Mouse (Mus musculus): Measurements from ENCODE around the gene Pakap.

Gene Pakap

GRCm38 (mm10) chr4:57625756-57626155 is 57.8 kb downstream of the Pakap start:
- no peak for DNase-seq (ENCODE audit: low read depth, low spot score)
- H3K27me3 ChIP-seq (ENCODE audit: control insufficient read depth, insufficient read depth, low read length, poor library complexity, severe bottlenecking), result no peaks in the 10 kb centered on the region
- no peaks in the 10 kb centered on the region for H3K36me3 ChIP-seq (ENCODE audit: control insufficient read depth, insufficient read depth, low read length, poor library complexity, severe bottlenecking)

GRCm38 (mm10) chr4:57626921-57627320 is 58.9 kb downstream of the Pakap start:
- no peak for DNase-seq (ENCODE audit: low read depth, low spot score)
- Histone ChIP-seq H3K36me3 (ENCODE audit: control insufficient read depth, insufficient read depth, low read length, poor library complexity, severe bottlenecking) (no peaks in the 10 kb centered on the region), H3K27me3 (ENCODE audit: control insufficient read depth, insufficient read depth, low read length, poor library complexity, severe bottlenecking) (no peaks in the 10 kb centered on the region)

GRCm38 (mm10) chr4:57632386-57632785 is 64.4 kb downstream of the Pakap start:
- no peak for DNase-seq (ENCODE audit: low read depth, low spot score)
- no peaks in the 10 kb centered on the region for H3K36me3 ChIP-seq (ENCODE audit: control insufficient read depth, insufficient read depth, low read length, poor library complexity, severe bottlenecking)
- H3K27me3 ChIP-seq (ENCODE audit: control insufficient read depth, insufficient read depth, low read length, poor library complexity, severe bottlenecking), result no peaks in the 10 kb centered on the region

GRCm38 (mm10) chr4:57633052-57633451 is 65.1 kb downstream of the Pakap start:
- no peak for DNase-seq (ENCODE audit: low read depth, low spot score)
- no peaks in the 10 kb centered on the region for H3K27me3 ChIP-seq (ENCODE audit: control insufficient read depth, insufficient read depth, low read length, poor library complexity, severe bottlenecking)
- H3K36me3 ChIP-seq (ENCODE audit: control insufficient read depth, insufficient read depth, low read length, poor library complexity, severe bottlenecking), result no peaks in the 10 kb centered on the region

GRCm38 (mm10) chr4:57634956-57635355 is 67.0 kb downstream of the Pakap start:
- DNase-seq (ENCODE audit: low read depth, low spot score), result no peak
- Histone ChIP-seq H3K27me3 (ENCODE audit: control insufficient read depth, insufficient read depth, low read length, poor library complexity, severe bottlenecking) (no peaks in the 10 kb centered on the region), H3K36me3 (ENCODE audit: control insufficient read depth, insufficient read depth, low read length, poor library complexity, severe bottlenecking) (no peaks in the 10 kb centered on the region)

GRCm38 (mm10) chr4:57636782-57637482 is 69.0 kb downstream of the Pakap start:
- H3K27me3 ChIP-seq (ENCODE audit: control insufficient read depth, insufficient read depth, low read length, poor library complexity, severe bottlenecking), result no peaks in the 10 kb centered on the region
- no peaks in the 10 kb centered on the region for H3K36me3 ChIP-seq (ENCODE audit: control insufficient read depth, insufficient read depth, low read length, poor library complexity, severe bottlenecking)
- DNase-seq (ENCODE audit: low read depth, low spot score), result no peak

GRCm38 (mm10) chr4:57637636-57638386 is 69.8 kb downstream of the Pakap start:
- Histone ChIP-seq H3K36me3 (ENCODE audit: control insufficient read depth, insufficient read depth, low read length, poor library complexity, severe bottlenecking) (no peaks in the 10 kb centered on the region), H3K27me3 (ENCODE audit: control insufficient read depth, insufficient read depth, low read length, poor library complexity, severe bottlenecking) (no peaks in the 10 kb centered on the region)
- DNase-seq (ENCODE audit: low read depth, low spot score), result no peak

- Histone ChIP-seq H3K36me3 (ENCODE audit: control insufficient read depth, insufficient read depth, low read length, poor library complexity, severe bottlenecking) (no peaks in the 10 kb centered on the region), H3K27me3 (ENCODE audit: control insufficient read depth, insufficient read depth, low read length, poor library complexity, severe bottlenecking) (no peaks in the 10 kb centered on the region)
- DNase-seq (ENCODE audit: low read depth, low spot score), result no peak
Observed at GRCm38 (mm10) chr4:57638941-57639340, 71.0 kb downstream of the Pakap start.

- no peaks in the 10 kb centered on the region for H3K27me3 ChIP-seq (ENCODE audit: control insufficient read depth, insufficient read depth, low read length, poor library complexity, severe bottlenecking)
- DNase-seq (ENCODE audit: low read depth, low spot score), result no peak
- H3K36me3 ChIP-seq (ENCODE audit: control insufficient read depth, insufficient read depth, low read length, poor library complexity, severe bottlenecking), result no peaks in the 10 kb centered on the region
Observed at GRCm38 (mm10) chr4:57640222-57640621, 72.2 kb downstream of the Pakap start.

GRCm38 (mm10) chr4:57640971-57641370 is 73.0 kb downstream of the Pakap start:
- H3K36me3 ChIP-seq (ENCODE audit: control insufficient read depth, insufficient read depth, low read length, poor library complexity, severe bottlenecking), result no peaks in the 10 kb centered on the region
- H3K27me3 ChIP-seq (ENCODE audit: control insufficient read depth, insufficient read depth, low read length, poor library complexity, severe bottlenecking), result no peaks in the 10 kb centered on the region
- DNase-seq (ENCODE audit: low read depth, low spot score), result no peak

- no peaks in the 10 kb centered on the region for H3K36me3 ChIP-seq (ENCODE audit: control insufficient read depth, insufficient read depth, low read length, poor library complexity, severe bottlenecking)
- no peaks in the 10 kb centered on the region for H3K27me3 ChIP-seq (ENCODE audit: control insufficient read depth, insufficient read depth, low read length, poor library complexity, severe bottlenecking)
- DNase-seq (ENCODE audit: low read depth, low spot score), result no peak
Observed at GRCm38 (mm10) chr4:57650994-57651393, 83.0 kb downstream of the Pakap start.

- Histone ChIP-seq H3K36me3 (ENCODE audit: control insufficient read depth, insufficient read depth, low read length, poor library complexity, severe bottlenecking) (no peaks in the 10 kb centered on the region), H3K27me3 (ENCODE audit: control insufficient read depth, insufficient read depth, low read length, poor library complexity, severe bottlenecking) (no peaks in the 10 kb centered on the region)
- no peak for DNase-seq (ENCODE audit: low read depth, low spot score)
Observed at GRCm38 (mm10) chr4:57651547-57651946, 83.6 kb downstream of the Pakap start.

GRCm38 (mm10) chr4:57652185-57652904 is 84.4 kb downstream of the Pakap start:
- Histone ChIP-seq H3K27me3 (ENCODE audit: control insufficient read depth, insufficient read depth, low read length, poor library complexity, severe bottlenecking) (no peaks in the 10 kb centered on the region), H3K36me3 (ENCODE audit: control insufficient read depth, insufficient read depth, low read length, poor library complexity, severe bottlenecking) (no peaks in the 10 kb centered on the region)
- DNase-seq (ENCODE audit: low read depth, low spot score), result no peak

- no peaks in the 10 kb centered on the region for H3K36me3 ChIP-seq (ENCODE audit: control insufficient read depth, insufficient read depth, low read length, poor library complexity, severe bottlenecking)
- no peak for DNase-seq (ENCODE audit: low read depth, low spot score)
- no peaks in the 10 kb centered on the region for H3K27me3 ChIP-seq (ENCODE audit: control insufficient read depth, insufficient read depth, low read length, poor library complexity, severe bottlenecking)
Observed at GRCm38 (mm10) chr4:57655966-57656365, 88.0 kb downstream of the Pakap start.

- Histone ChIP-seq H3K27me3 (ENCODE audit: control insufficient read depth, insufficient read depth, low read length, poor library complexity, severe bottlenecking) (no peaks in the 10 kb centered on the region), H3K36me3 (ENCODE audit: control insufficient read depth, insufficient read depth, low read length, poor library complexity, severe bottlenecking) (no peaks in the 10 kb centered on the region)
- DNase-seq (ENCODE audit: low read depth, low spot score), result no peak
Observed at GRCm38 (mm10) chr4:57656388-57656787, 88.4 kb downstream of the Pakap start.

Measured in splenic B cell, adult 2 months (primary cell).